Mouse (Mus musculus) testis, adult 2 months (tissue): ENCODE results near the gene Lpgat1. TPM values are rescaled to one million over a fixed set of nuclear protein-coding genes. Genes with fewer than 3 reads are reported as not detected.

Source experiments
- H3K27ac ChIP-seq: fragments of 200-500 bp; 2 replicates; pipeline ENCODE4 v1.5.1; 2012; ENCODE audit warnings: low read depth, low read length; ENCODE audit not compliant: control insufficient read depth, insufficient read depth
- H3K27me3 ChIP-seq: fragments of 200-500 bp; 2 replicates; pipeline ENCODE4 v1.6.1; 2012; ENCODE audit warnings: mild to moderate bottlenecking, low read length, moderate library complexity; ENCODE audit not compliant: control insufficient read depth, insufficient read depth
- H3K36me3 ChIP-seq: fragments of 200-500 bp; 2 replicates; pipeline ENCODE4 v1.6.1; 2012; ENCODE audit warnings: mild to moderate bottlenecking, low read length; ENCODE audit not compliant: control insufficient read depth, insufficient read depth
- H3K4me1 ChIP-seq: fragments of 200-500 bp; 2 replicates; pipeline ENCODE4 v1.6.1; 2012; ENCODE audit warnings: low read length; ENCODE audit not compliant: control insufficient read depth, insufficient read depth
- H3K4me3 ChIP-seq: fragments of 200-500 bp; 2 replicates; pipeline ENCODE4 v1.5.1; 2012; ENCODE audit warnings: low read depth, mild to moderate bottlenecking, low read length, moderate library complexity, mixed read lengths; ENCODE audit not compliant: control insufficient read depth
- CTCF ChIP-seq: fragments of 200-500 bp; IDR thresholded peaks from 2 replicates; pipeline ENCODE4 v1.5.1; 2012; ENCODE audit warnings: low read depth, mild to moderate bottlenecking, inconsistent platforms, low read length, moderate library complexity; ENCODE audit not compliant: control insufficient read depth, insufficient read depth, insufficient replicate concordance
- POLR2A ChIP-seq: fragments of 200-500 bp; IDR thresholded peaks from 2 replicates; pipeline ENCODE4 v1.6.1; 2012; ENCODE audit warnings: low read depth, mild to moderate bottlenecking, inconsistent platforms, low read length, moderate library complexity; ENCODE audit not compliant: control insufficient read depth
- polyA plus RNA-seq: library from polyadenylated mRNA; depleted of rRNA; stranded (reverse); fragments of >200 nt; gene quantifications from 2 replicates; pipeline ENCODE4 v1.2.3, GENCODE M21; 2012

Lpgat1 gene
- polyA plus RNA-seq, 1 experiment: 26.7 TPM

GRCm38 (mm10) chr1:191812949-191813691 is 95.5 kb downstream of the Lpgat1 start:
- no peak for TF ChIP-seq CTCF
- no peak for TF ChIP-seq POLR2A
- Histone ChIP-seq H3K27me3 (no peaks in the 10 kb centered on the region), H3K36me3 (no peaks in the 10 kb centered on the region), H3K4me1 (peaks cover 2% of the 10 kb centered on the region), H3K4me3 (no peak overlapping the region), H3K27ac (no peak overlapping the region)

- H3K27ac ChIP-seq: no peak overlapping the region
- H3K36me3 ChIP-seq: no peaks in the 10 kb centered on the region
- H3K27me3 ChIP-seq: no peaks in the 10 kb centered on the region
- no peak overlapping the region for H3K4me3 ChIP-seq
- TF ChIP-seq CTCF: no peak
- TF ChIP-seq POLR2A: no peak
- peaks cover 3% of the 10 kb centered on the region for H3K4me1 ChIP-seq
These were observed 96.6 kb downstream of the Lpgat1 start for GRCm38 (mm10) chr1:191814240-191814639.

GRCm38 (mm10) chr1:191814935-191815334 is 97.3 kb downstream of the Lpgat1 start:
- no peak overlapping the region for H3K27ac ChIP-seq
- H3K4me3 ChIP-seq: no peak overlapping the region
- H3K4me1 ChIP-seq: peaks cover 3% of the 10 kb centered on the region
- no peaks in the 10 kb centered on the region for H3K27me3 ChIP-seq
- no peaks in the 10 kb centered on the region for H3K36me3 ChIP-seq
- TF ChIP-seq CTCF (no peak), POLR2A (no peak)

GRCm38 (mm10) chr1:191816596-191816995 is 99.0 kb downstream of the Lpgat1 start:
- H3K36me3 ChIP-seq: no peaks in the 10 kb centered on the region
- H3K4me3 ChIP-seq: no peak overlapping the region
- no peak overlapping the region for H3K27ac ChIP-seq
- H3K27me3 ChIP-seq: no peaks in the 10 kb centered on the region
- TF ChIP-seq CTCF: no peak
- TF ChIP-seq POLR2A: no peak
- peaks cover 4% of the 10 kb centered on the region for H3K4me1 ChIP-seq

- H3K4me1 ChIP-seq: peaks cover 6% of the 10 kb centered on the region
- TF ChIP-seq CTCF (peak; percentile 96), POLR2A (no peak)
- H3K27ac ChIP-seq: no peak overlapping the region
- H3K36me3 ChIP-seq: peaks cover 1% of the 10 kb centered on the region; the same call in 1 of the 2 replicates
- no peaks in the 10 kb centered on the region for H3K27me3 ChIP-seq
- H3K4me3 ChIP-seq: no peak overlapping the region
These were observed 99.9 kb downstream of the Lpgat1 start for GRCm38 (mm10) chr1:191817418-191818144.

- Histone ChIP-seq H3K27ac (no peak overlapping the region), H3K4me3 (no peak overlapping the region)
- TF ChIP-seq POLR2A: no peak
- no peak for TF ChIP-seq CTCF
These were observed 100.6 kb downstream of the Lpgat1 start for GRCm38 (mm10) chr1:191818145-191818631.

GRCm38 (mm10) chr1:191819026-191819425 is 101.4 kb downstream of the Lpgat1 start:
- H3K36me3 ChIP-seq: peaks cover 1% of the 10 kb centered on the region
- H3K4me1 ChIP-seq: peaks cover 6% of the 10 kb centered on the region
- no peak overlapping the region for H3K4me3 ChIP-seq
- H3K27ac ChIP-seq: no peak overlapping the region
- H3K27me3 ChIP-seq: no peaks in the 10 kb centered on the region
- no peak for TF ChIP-seq CTCF
- no peak for TF ChIP-seq POLR2A

More at GRCm38 (mm10) chr1:191818145-191818631, 100.6 kb downstream of the Lpgat1 start:
- H3K27me3 ChIP-seq: no peaks in the 10 kb centered on the region
- H3K4me1 ChIP-seq: peaks cover 6% of the 10 kb centered on the region
- peaks cover 1% of the 10 kb centered on the region; the same call in 1 of the 2 replicates for H3K36me3 ChIP-seq
